Mouse (Mus musculus): ENCODE results near the gene Gm8068. TPM values are rescaled to one million over a fixed set of nuclear protein-coding genes. Genes with fewer than 3 reads are reported as not detected.

The Gm8068 gene
- not detected in 2 replicates for polyA plus RNA-seq (2012; rRNA removed)

GRCm38 (mm10) chr14:41701785-41702184, at the start of gene Gm8068:
Gene Gm8068 (minus strand): TSS chr14:41701885.

GRCm38 (mm10) chr14:41750514-41750913, 48.8 kb upstream of the Gm8068 start, which contains the start of gene Gm7929:
Gene Gm7929 (minus strand): TSS chr14:41750614.

Other genes with a start within 250 kb of the Gm8068 start
- not detected in 2 replicates for gene Gm7954, start 248.4 kb downstream of the Gm8068 start, polyA plus RNA-seq (2012; rRNA removed)
- not detected in 2 replicates for gene Gm3486, start 212.4 kb downstream of the Gm8068 start, polyA plus RNA-seq (2012; rRNA removed)
- gene Gm7970, start 146.3 kb downstream of the Gm8068 start, polyA plus RNA-seq (2012; rRNA removed): not detected in 2 replicates
- not detected in 2 replicates for gene 1700049E17Rik2, start 128.7 kb downstream of the Gm8068 start, polyA plus RNA-seq (2012; rRNA removed)
- not detected in 2 replicates for gene Gm3072, start 77.3 kb downstream of the Gm8068 start, polyA plus RNA-seq (2012; rRNA removed)
- not detected in 2 replicates for gene Gm3676, start 55.4 kb downstream of the Gm8068 start, polyA plus RNA-seq (2012; rRNA removed)
- not detected in 2 replicates for gene Gm7929, start 48.7 kb upstream of the Gm8068 start, polyA plus RNA-seq (2012; rRNA removed)
- gene Gm47189, start 70.6 kb upstream of the Gm8068 start, polyA plus RNA-seq (2012; rRNA removed): not detected in 2 replicates
- gene Gm7980, start 205.4 kb upstream of the Gm8068 start, polyA plus RNA-seq (2012; rRNA removed): not detected in 2 replicates
- gene 1700049E17Rik1, start 223.1 kb upstream of the Gm8068 start, polyA plus RNA-seq (2012; rRNA removed): not detected in 2 replicates
- gene 1700024B05Rik, start 242.1 kb upstream of the Gm8068 start, polyA plus RNA-seq (2012; rRNA removed): not detected in 2 replicates